Mouse (Mus musculus) midbrain, embryonic 11.5 days (tissue): ENCODE measurements around the gene Flt3. TPM values are rescaled to one million over a fixed set of nuclear protein-coding genes. Genes with fewer than 3 reads are reported as not detected.

Experiments used
- ATAC-seq: fragments of 200-750 bp; cut with Nextera tagmentation; 2 replicates; pipeline ENCODE4 v1.8.0; 2017; ENCODE audit warnings: moderate TSS enrichment, moderate library complexity; ENCODE audit not compliant: low FRiP score
- DNase-seq: peaks from one replicate; pipeline ENCODE4 v3.0.0; 2015; ENCODE audit warnings: low spot score; ENCODE audit errors: missing footprints
- H3K27ac ChIP-seq: fragments of 300-500 bp; sonication (generic); 2 replicates; pipeline ENCODE4 v1.5.1; 2014; ENCODE audit warnings: low read depth, low read length
- H3K27me3 ChIP-seq: fragments of 300-500 bp; sonication (generic); 2 replicates; pipeline ENCODE4 v1.6.1; 2014; ENCODE audit warnings: mild to moderate bottlenecking, low read length, moderate library complexity, mixed read lengths; ENCODE audit not compliant: control insufficient read depth, insufficient read depth
- H3K36me3 ChIP-seq: fragments of 300-500 bp; sonication (generic); 2 replicates; pipeline ENCODE4 v1.6.1; 2014; ENCODE audit warnings: mild to moderate bottlenecking, low read length, moderate library complexity, mixed read lengths; ENCODE audit not compliant: control insufficient read depth, insufficient read depth
- H3K4me1 ChIP-seq: fragments of 300-500 bp; sonication (generic); 2 replicates; pipeline ENCODE4 v1.6.1; 2014; ENCODE audit warnings: low read length; ENCODE audit not compliant: control insufficient read depth, insufficient read depth
- H3K4me2 ChIP-seq: fragments of 300-500 bp; sonication (generic); 2 replicates; pipeline ENCODE4 v1.6.1; 2014; ENCODE audit warnings: mild to moderate bottlenecking, moderate library complexity
- H3K4me3 ChIP-seq: fragments of 300-500 bp; sonication (generic); 2 replicates; pipeline ENCODE4 v1.5.1; 2014; ENCODE audit warnings: low read depth, low read length
- H3K9ac ChIP-seq: fragments of 300-500 bp; sonication (generic); 2 replicates; pipeline ENCODE4 v1.6.1; 2014; ENCODE audit warnings: low read length
- H3K9me3 ChIP-seq: fragments of 300-500 bp; sonication (generic); 2 replicates; pipeline ENCODE4 v1.6.1; 2016; ENCODE audit warnings: low read length; ENCODE audit not compliant: control insufficient read depth
- WGBS: fragments of 180-500 bp; shearing (Covaris S2); extraction: QIAGEN DNeasy Blood & Tissue Kit; methylation state at CpG from one replicate; pipeline ENCODE4 v1.1.7; 2014; 5-methylcytosine and 5-hydroxymethylcytosine counted together
- polyA plus RNA-seq: library from polyadenylated mRNA; unstranded; fragments of >200 nt; fragmentation: Nextera tagmentation; extraction: Ambion mirVana; gene quantifications from 2 replicates; pipeline ENCODE4 v1.2.1, GENCODE M21; 2014

Flt3 gene
- polyA plus RNA-seq, 1 experiment from 2014 or later: 0.05 TPM

GRCm38 (mm10) chr5:147329946-147330345 lies 70.3 kb downstream of the Flt3 start:
- DNase-seq (peak; percentile 66), ATAC-seq (no peak)
- Histone ChIP-seq H3K4me1 (no peaks in the 10 kb centered on the region), H3K36me3 (no peaks in the 10 kb centered on the region), H3K9ac (no peak overlapping the region), H3K27ac (no peak overlapping the region), H3K9me3 (no peaks in the 10 kb centered on the region), H3K4me3 (no peak overlapping the region), H3K4me2 (no peak overlapping the region), H3K27me3 (no peaks in the 10 kb centered on the region)
- 86% methylated on average over 11 of the region's 11 CpGs for WGBS

DNA sequence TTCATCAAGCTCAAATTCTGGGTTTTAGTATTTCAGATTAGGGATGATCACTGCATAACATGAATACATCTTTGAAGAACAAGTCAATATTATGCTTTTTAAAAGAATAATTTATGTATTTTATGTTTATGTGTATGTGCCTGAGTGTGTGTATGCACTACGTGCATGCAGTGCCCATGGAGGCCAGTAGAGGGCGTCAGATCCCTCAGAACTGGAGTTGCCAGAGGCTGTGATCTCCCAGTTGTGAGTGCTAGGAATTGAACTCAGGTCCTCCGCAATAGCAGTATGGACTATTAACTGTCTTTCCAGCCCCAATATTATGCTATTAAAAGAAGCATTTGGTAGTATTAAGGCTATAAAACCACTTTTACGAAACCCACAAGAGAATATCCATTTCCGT lies 72.7 kb downstream of the Flt3 start:
- no peak overlapping the region for H3K27ac ChIP-seq
- H3K4me2 ChIP-seq: no peak overlapping the region
- H3K9ac ChIP-seq: no peak overlapping the region
- no peak for ATAC-seq
- no peaks in the 10 kb centered on the region for H3K36me3 ChIP-seq
- peak; percentile 2 for DNase-seq
- no peaks in the 10 kb centered on the region for H3K9me3 ChIP-seq
- H3K27me3 ChIP-seq: peaks cover 3% of the 10 kb centered on the region; the same call in 1 of the 2 replicates
- no peak overlapping the region for H3K4me3 ChIP-seq
- WGBS: 88% methylated on average over 5 of the region's 5 CpGs
- H3K4me1 ChIP-seq: no peaks in the 10 kb centered on the region

DNA sequence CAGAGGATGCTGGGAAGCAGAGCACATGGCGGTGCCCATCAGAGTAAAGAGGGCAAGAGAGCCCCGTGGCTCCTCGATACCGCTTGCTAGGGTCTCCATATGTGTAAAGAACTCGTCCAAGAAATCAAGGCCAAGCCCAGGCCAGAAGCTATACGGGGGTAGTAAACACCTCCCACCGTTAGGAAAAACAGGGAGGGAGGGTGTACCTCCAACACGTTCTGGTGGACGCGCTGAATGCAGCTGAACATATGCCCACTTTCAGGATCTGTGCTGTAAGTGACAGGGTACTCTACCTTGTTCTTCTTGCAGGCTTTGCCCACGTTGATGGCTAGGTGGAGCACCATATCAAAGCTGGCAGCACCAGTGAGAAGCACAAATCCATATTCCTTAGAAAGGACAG lies 74.4 kb downstream of the Flt3 start:
- Histone ChIP-seq H3K36me3 (no peaks in the 10 kb centered on the region), H3K4me1 (no peaks in the 10 kb centered on the region)

GRCm38 (mm10) chr5:147323237-147323917 lies 76.9 kb downstream of the Flt3 start:
- peaks cover 30% of the 10 kb centered on the region for H3K27me3 ChIP-seq
- peak; percentile 31; the same call in 1 of the 2 replicates for ATAC-seq

More for the DNA sequence above, 74.4 kb downstream of the Flt3 start:
- no peak overlapping the region for H3K4me3 ChIP-seq
- peak; percentile 77 for DNase-seq
- 75% methylated on average over 11 of the region's 11 CpGs for WGBS
- H3K9me3 ChIP-seq: no peaks in the 10 kb centered on the region
- peaks cover 17% of the 10 kb centered on the region for H3K27me3 ChIP-seq
- no peak overlapping the region for H3K9ac ChIP-seq
- H3K27ac ChIP-seq: no peak overlapping the region
- H3K4me2 ChIP-seq: no peak overlapping the region
- no peak for ATAC-seq

DNA sequence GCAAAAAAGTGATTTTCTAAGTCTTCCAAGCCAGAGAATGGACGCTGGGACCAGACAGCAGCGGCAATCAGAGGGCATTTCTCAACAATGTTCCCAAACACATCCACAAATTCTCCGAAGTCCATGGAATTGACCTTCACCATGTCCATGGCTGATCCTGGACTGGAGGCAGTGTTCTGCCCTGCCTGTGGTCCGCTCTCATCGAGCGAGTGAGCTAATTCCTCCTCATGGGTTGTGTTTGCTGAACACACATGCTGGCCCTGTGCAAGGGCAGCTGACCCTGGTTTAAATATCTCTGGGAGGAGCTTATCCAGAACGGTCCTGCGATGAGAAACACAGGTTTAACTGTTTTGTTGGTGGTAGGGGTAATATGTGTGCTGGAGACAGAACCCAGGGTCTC lies 78.1 kb downstream of the Flt3 start, which contains the start of gene Urad:
Gene Urad (minus strand): TSS at position 258 of the 400 bp plus-strand sequence.
- no peak for ATAC-seq
- H3K27me3 ChIP-seq: peaks cover 42% of the 10 kb centered on the region
- no peak within 1 kb of the TSS for H3K9ac ChIP-seq
- no peak within 1 kb of the TSS for H3K4me2 ChIP-seq
- H3K27ac ChIP-seq: no peak within 1 kb of the TSS
- no peak for DNase-seq
- no peak within 1 kb of the TSS for H3K4me3 ChIP-seq
- no peaks in the 10 kb centered on the region for H3K4me1 ChIP-seq
- H3K36me3 ChIP-seq: no peaks in the 10 kb centered on the region
- WGBS: 76% methylated on average over 8 of the region's 8 CpGs
- H3K9me3 ChIP-seq: no peaks in the 10 kb centered on the region

More at GRCm38 (mm10) chr5:147323237-147323917, 76.9 kb downstream of the Flt3 start:
- no peaks in the 10 kb centered on the region for H3K4me1 ChIP-seq
- no peak overlapping the region for H3K9ac ChIP-seq
- H3K9me3 ChIP-seq: no peaks in the 10 kb centered on the region
- no peak overlapping the region for H3K4me2 ChIP-seq
- DNase-seq: peak; percentile 97
- H3K4me3 ChIP-seq: no peak overlapping the region
- H3K27ac ChIP-seq: no peak overlapping the region
- H3K36me3 ChIP-seq: no peaks in the 10 kb centered on the region
- WGBS: 19% methylated on average over 17 of the region's 17 CpGs

- ATAC-seq (peak; percentile 34; the same call in 1 of the 2 replicates), DNase-seq (peak; percentile 93)
- no peaks in the 10 kb centered on the region for H3K36me3 ChIP-seq
- H3K27me3 ChIP-seq: peaks cover 66% of the 10 kb centered on the region
- H3K4me1 ChIP-seq: peaks cover 3% of the 10 kb centered on the region; the same call in 1 of the 2 replicates
- H3K9me3 ChIP-seq: no peaks in the 10 kb centered on the region
- no peak overlapping the region for H3K4me2 ChIP-seq
- H3K27ac ChIP-seq: no peak overlapping the region
- H3K4me3 ChIP-seq: no peak overlapping the region
- H3K9ac ChIP-seq: no peak overlapping the region
These were observed 80.6 kb downstream of the Flt3 start for GRCm38 (mm10) chr5:147319653-147320052.

- DNase-seq (no peak), ATAC-seq (no peak)
- H3K27me3 ChIP-seq: peaks cover 83% of the 10 kb centered on the region
- no peak overlapping the region for H3K27ac ChIP-seq
- H3K4me1 ChIP-seq: peaks cover 3% of the 10 kb centered on the region; the same call in 1 of the 2 replicates
- no peak overlapping the region for H3K4me3 ChIP-seq
- no peak overlapping the region for H3K9ac ChIP-seq
- H3K9me3 ChIP-seq: no peaks in the 10 kb centered on the region
- H3K4me2 ChIP-seq: no peak overlapping the region
- WGBS: 20% methylated on average over 7 of the region's 7 CpGs
- no peaks in the 10 kb centered on the region for H3K36me3 ChIP-seq
These were observed 82.3 kb downstream of the Flt3 start for GRCm38 (mm10) chr5:147317991-147318390.

- Histone ChIP-seq H3K36me3 (no peaks in the 10 kb centered on the region), H3K27me3 (peaks cover 86% of the 10 kb centered on the region), H3K4me1 (peaks cover 3% of the 10 kb centered on the region; the same call in 1 of the 2 replicates), H3K27ac (no peak overlapping the region), H3K4me3 (no peak overlapping the region), H3K4me2 (no peak overlapping the region), H3K9me3 (no peaks in the 10 kb centered on the region), H3K9ac (no peak overlapping the region)
- 5% methylated on average over 7 of the region's 7 CpGs for WGBS
- peak; percentile 81 for DNase-seq
- ATAC-seq: no peak
These were observed 83.0 kb downstream of the Flt3 start for GRCm38 (mm10) chr5:147317321-147317720.

GRCm38 (mm10) chr5:147315432-147316075 lies 84.7 kb downstream of the Flt3 start:
- no peak overlapping the region for H3K9ac ChIP-seq
- no peaks in the 10 kb centered on the region for H3K36me3 ChIP-seq
- WGBS: under 1% methylated on average over 25 of the region's 25 CpGs
- H3K4me3 ChIP-seq: no peak overlapping the region
- no peak for ATAC-seq
- H3K27me3 ChIP-seq: peaks cover 90% of the 10 kb centered on the region
- no peak overlapping the region for H3K4me2 ChIP-seq
- no peak overlapping the region for H3K27ac ChIP-seq
- H3K4me1 ChIP-seq: peaks cover 3% of the 10 kb centered on the region; the same call in 1 of the 2 replicates
- H3K9me3 ChIP-seq: no peaks in the 10 kb centered on the region
- DNase-seq: peak; percentile 88
